Mouse (Mus musculus) limb, embryonic 11.5 days (tissue): ENCODE measurements around the gene Plcz1. TPM values are rescaled to one million over a fixed set of nuclear protein-coding genes. Genes with fewer than 3 reads are reported as not detected.

Source experiments
- ATAC-seq: fragments of 200-750 bp; cut with Nextera tagmentation; 2 replicates; pipeline ENCODE4 v1.8.0; 2017; ENCODE audit warnings: low read depth; ENCODE audit not compliant: insufficient number of reproducible peaks, low FRiP score, low TSS enrichment
- DNase-seq: peaks from one replicate; pipeline ENCODE4 v3.0.0-alpha.2; 2015; ENCODE audit warnings: low spot score
- H3K27ac ChIP-seq: fragments of 300-500 bp; sonication (generic); replicated peaks from 2 replicates; pipeline ENCODE4 v1.5.1; 2014; ENCODE audit warnings: low read depth, mild to moderate bottlenecking, low read length
- H3K27me3 ChIP-seq: fragments of 300-500 bp; sonication (generic); 2 replicates; pipeline ENCODE4 v1.6.1; 2014; ENCODE audit warnings: mild to moderate bottlenecking, low read length, mixed read lengths; ENCODE audit not compliant: control insufficient read depth, insufficient read depth
- H3K36me3 ChIP-seq: fragments of 300-500 bp; sonication (generic); 2 replicates; pipeline ENCODE4 v1.6.1; 2014; ENCODE audit warnings: mild to moderate bottlenecking, low read length, moderate library complexity, mixed read lengths; ENCODE audit not compliant: control insufficient read depth, insufficient read depth
- H3K4me1 ChIP-seq: fragments of 300-500 bp; sonication (generic); 2 replicates; pipeline ENCODE4 v1.6.1; 2014; ENCODE audit warnings: low read length, mixed read lengths; ENCODE audit not compliant: control insufficient read depth, insufficient read depth
- H3K4me2 ChIP-seq: fragments of 300-500 bp; sonication (generic); 2 replicates; pipeline ENCODE4 v1.6.1; 2014; ENCODE audit warnings: low read depth, mild to moderate bottlenecking, moderate library complexity; ENCODE audit not compliant: severe bottlenecking
- H3K4me3 ChIP-seq: fragments of 300-500 bp; sonication (generic); 2 replicates; pipeline ENCODE4 v1.5.1; 2014; ENCODE audit warnings: low read depth, low read length
- H3K9ac ChIP-seq: fragments of 300-500 bp; sonication (generic); 2 replicates; pipeline ENCODE4 v1.6.1; 2014; ENCODE audit warnings: mild to moderate bottlenecking, low read length
- H3K9me3 ChIP-seq: fragments of 300-500 bp; sonication (generic); 2 replicates; pipeline ENCODE4 v1.6.1; 2016; ENCODE audit warnings: low read length; ENCODE audit not compliant: control insufficient read depth
- WGBS: fragments of 180-500 bp; shearing (Covaris S2); extraction: QIAGEN DNeasy Blood & Tissue Kit; methylation state at CpG from one replicate; pipeline ENCODE4 v1.1.7; 2014; 5-methylcytosine and 5-hydroxymethylcytosine counted together
- polyA plus RNA-seq: library from polyadenylated mRNA; unstranded; fragments of >200 nt; fragmentation: Nextera tagmentation; extraction: Ambion mirVana; gene quantifications from 2 replicates; pipeline ENCODE4 v1.2.1, GENCODE M21; 2014

Gene Plcz1
- polyA plus RNA-seq, 1 experiment from 2014 or later = not detected

GRCm38 (mm10) chr6:139966684-139967083, 74.6 kb downstream of the Plcz1 start:
- no peak overlapping the region for H3K4me3 ChIP-seq
- DNase-seq (no peak), ATAC-seq (no peak)
- H3K4me1 ChIP-seq = no peaks in the 10 kb centered on the region
- H3K27ac ChIP-seq = no peak overlapping the region
- WGBS = 68% methylated on average over 6 of the region's 6 CpGs
- H3K36me3 ChIP-seq = no peaks in the 10 kb centered on the region; the same call in 1 of the 2 replicates
- H3K27me3 ChIP-seq = no peaks in the 10 kb centered on the region
- no peaks in the 10 kb centered on the region for H3K9me3 ChIP-seq
- no peak overlapping the region for H3K4me2 ChIP-seq
- H3K9ac ChIP-seq = no peak overlapping the region

GRCm38 (mm10) chr6:139964895-139965294, 76.4 kb downstream of the Plcz1 start:
- no peak overlapping the region for H3K4me2 ChIP-seq
- 82% methylated on average over 3 of the region's 3 CpGs for WGBS

DNA sequence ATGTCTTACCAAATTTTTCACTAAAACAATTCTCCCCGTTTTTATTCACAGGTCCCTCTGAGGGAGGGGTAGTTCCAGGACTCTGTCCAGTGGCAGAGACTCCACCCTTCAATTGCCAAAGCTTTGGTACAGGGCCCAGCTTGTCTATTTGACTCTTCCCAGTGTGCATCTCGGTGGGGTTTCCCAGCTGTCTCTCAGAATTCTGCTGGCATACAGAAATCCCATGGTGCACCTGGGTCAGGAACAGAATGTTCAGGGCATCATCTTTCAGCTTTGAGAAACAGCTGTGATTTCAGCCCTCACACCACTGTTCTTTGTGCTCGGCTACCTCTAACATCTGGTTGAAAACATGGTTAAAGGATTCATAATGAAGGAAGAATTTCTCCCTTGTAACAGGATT, 77.5 kb downstream of the Plcz1 start:
- WGBS = 74% methylated on average over 3 of the region's 3 CpGs
- no peak overlapping the region for H3K4me2 ChIP-seq
- no peak for DNase-seq

More at GRCm38 (mm10) chr6:139964895-139965294, 76.4 kb downstream of the Plcz1 start:
- no peaks in the 10 kb centered on the region for H3K36me3 ChIP-seq
- no peaks in the 10 kb centered on the region for H3K9me3 ChIP-seq
- no peak overlapping the region for H3K9ac ChIP-seq
- H3K4me1 ChIP-seq = no peaks in the 10 kb centered on the region
- no peaks in the 10 kb centered on the region for H3K27me3 ChIP-seq
- no peak for ATAC-seq
- no peak overlapping the region for H3K4me3 ChIP-seq
- no peak overlapping the region for H3K27ac ChIP-seq
- no peak for DNase-seq

GRCm38 (mm10) chr6:139957531-139958241, 83.6 kb downstream of the Plcz1 start:
- 86% methylated on average over 7 of the region's 7 CpGs for WGBS
- ATAC-seq = no peak
- H3K4me2 ChIP-seq = no peak overlapping the region

More for the DNA sequence above, 77.5 kb downstream of the Plcz1 start:
- H3K27ac ChIP-seq = no peak overlapping the region
- H3K9ac ChIP-seq = no peak overlapping the region
- H3K27me3 ChIP-seq = no peaks in the 10 kb centered on the region
- no peaks in the 10 kb centered on the region for H3K36me3 ChIP-seq
- no peak overlapping the region for H3K4me3 ChIP-seq
- H3K9me3 ChIP-seq = no peaks in the 10 kb centered on the region
- ATAC-seq = no peak
- H3K4me1 ChIP-seq = no peaks in the 10 kb centered on the region

GRCm38 (mm10) chr6:139953596-139953995, 87.7 kb downstream of the Plcz1 start:
- H3K27ac ChIP-seq = no peak overlapping the region
- H3K27me3 ChIP-seq = no peaks in the 10 kb centered on the region
- H3K4me2 ChIP-seq = no peak overlapping the region
- no peaks in the 10 kb centered on the region for H3K9me3 ChIP-seq
- WGBS = 87% methylated on average over 12 of the region's 12 CpGs
- H3K4me1 ChIP-seq = no peaks in the 10 kb centered on the region
- DNase-seq (no peak), ATAC-seq (no peak)
- H3K36me3 ChIP-seq = no peaks in the 10 kb centered on the region
- H3K4me3 ChIP-seq = no peak overlapping the region
- H3K9ac ChIP-seq = no peak overlapping the region

More at GRCm38 (mm10) chr6:139957531-139958241, 83.6 kb downstream of the Plcz1 start:
- no peak for DNase-seq
- H3K9ac ChIP-seq = no peak overlapping the region
- H3K9me3 ChIP-seq = no peaks in the 10 kb centered on the region
- H3K4me3 ChIP-seq = no peak overlapping the region
- H3K27me3 ChIP-seq = no peaks in the 10 kb centered on the region
- no peak overlapping the region for H3K27ac ChIP-seq
- H3K4me1 ChIP-seq = no peaks in the 10 kb centered on the region
- H3K36me3 ChIP-seq = no peaks in the 10 kb centered on the region

DNA sequence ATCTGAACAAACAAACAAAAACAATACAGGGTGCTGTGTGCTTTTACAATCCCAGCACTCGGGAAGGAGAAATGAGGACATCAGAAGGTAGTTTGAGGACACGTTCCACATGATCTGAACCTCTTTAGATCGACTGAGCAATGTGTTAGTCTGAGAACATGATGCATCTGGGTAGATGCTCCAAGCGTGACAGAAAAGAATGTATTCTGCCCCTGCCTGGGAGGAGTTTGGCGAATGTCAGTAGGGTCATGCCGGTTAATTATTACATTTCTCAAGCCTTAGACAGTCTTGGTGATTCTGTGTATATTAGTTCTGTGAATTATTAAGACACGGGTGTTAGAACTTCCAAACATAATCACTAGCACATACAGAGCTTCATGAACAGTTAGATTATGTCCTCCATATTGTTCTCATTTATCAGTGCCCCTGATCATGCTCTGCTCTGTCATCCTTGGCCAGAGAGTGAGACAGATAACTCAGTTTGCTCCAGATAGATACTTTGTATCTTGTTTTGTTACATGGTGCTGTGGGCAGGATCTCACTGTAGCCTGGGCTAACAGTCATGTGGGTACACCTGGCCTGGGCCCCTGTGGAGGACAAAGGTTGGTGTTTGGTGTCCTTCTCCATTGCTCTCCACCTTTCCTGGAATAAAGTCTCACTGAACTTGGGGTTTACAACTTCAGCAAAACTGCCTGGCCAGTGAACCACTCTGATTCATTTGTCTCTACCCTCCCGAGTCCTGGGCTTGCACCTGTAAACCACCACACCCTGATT, 94.0 kb downstream of the Plcz1 start:
- Histone ChIP-seq H3K9me3 (no peaks in the 10 kb centered on the region), H3K9ac (no peak overlapping the region), H3K27ac (no peak overlapping the region), H3K4me2 (no peak overlapping the region), H3K4me1 (no peaks in the 10 kb centered on the region), H3K4me3 (no peak overlapping the region), H3K36me3 (no peaks in the 10 kb centered on the region), H3K27me3 (no peaks in the 10 kb centered on the region)
- no peak for ATAC-seq
- DNase-seq = no peak
- WGBS = 80% methylated on average over 8 of the region's 8 CpGs

Other genes starting within 250 kb of the Plcz1 start
- gene Capza3, start 205 bp downstream of the Plcz1 start, polyA plus RNA-seq = not detected in 2 replicates